Mouse (Mus musculus) CD4-positive, CD25-positive, alpha-beta regulatory T cell, adult 9 weeks (primary cell): ENCODE data around the gene Mrps26. TPM values are rescaled to one million over a fixed set of nuclear protein-coding genes. Genes with fewer than 3 reads are reported as not detected.

ENCODE experiments used
- polyA plus RNA-seq: library from polyadenylated mRNA; unstranded; fragments of 100-300 nt; shearing (Covaris generic); gene quantifications from one replicate; pipeline ENCODE4 v1.2.1, GENCODE M21; 2017

Mrps26 gene
- polyA plus RNA-seq, result 39.1 TPM

DNA sequence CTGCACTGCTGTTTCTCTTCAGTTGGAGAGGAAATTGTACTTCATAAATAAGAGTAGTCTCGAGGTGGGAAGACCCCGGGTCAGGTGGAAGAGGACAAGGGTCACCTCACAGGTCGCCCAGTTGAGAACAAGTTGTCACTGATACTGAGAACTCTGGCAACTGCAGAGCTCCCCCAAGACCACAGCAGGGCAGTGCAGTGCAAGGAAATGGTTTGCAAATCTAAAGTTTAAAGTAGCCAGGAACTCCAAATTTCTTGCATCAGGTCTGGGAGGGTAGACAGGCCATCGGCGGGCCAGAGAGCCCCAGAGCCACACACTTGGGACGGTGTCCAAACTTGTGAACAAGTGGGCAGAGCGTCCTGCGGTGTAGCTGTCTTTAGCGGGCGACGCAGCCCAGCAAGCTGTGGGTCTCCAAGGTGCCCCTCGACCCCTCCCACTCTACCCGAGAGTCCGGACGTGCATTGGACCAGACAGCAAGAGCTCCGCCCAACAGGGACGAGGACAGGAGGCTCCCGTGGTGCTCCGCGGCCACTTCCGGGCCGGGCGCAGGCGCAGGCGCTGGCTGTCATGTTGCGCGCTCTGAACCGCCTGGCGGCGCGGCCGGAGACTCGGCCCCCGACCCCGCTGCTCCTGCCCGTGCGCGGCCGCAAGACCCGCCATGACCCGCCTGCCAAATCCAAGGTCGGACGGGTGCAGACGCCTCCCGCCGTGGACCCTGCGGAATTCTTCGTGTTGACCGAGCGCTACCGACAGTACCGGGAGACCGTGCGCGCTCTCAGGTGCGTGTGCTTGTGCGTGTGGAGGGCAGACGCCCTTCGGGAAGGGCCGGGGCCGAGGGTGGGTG is at the start of gene Mrps26:
TSS of gene Mrps26 (plus strand) at position 531 of the 844 bp plus-strand sequence.

DNA sequence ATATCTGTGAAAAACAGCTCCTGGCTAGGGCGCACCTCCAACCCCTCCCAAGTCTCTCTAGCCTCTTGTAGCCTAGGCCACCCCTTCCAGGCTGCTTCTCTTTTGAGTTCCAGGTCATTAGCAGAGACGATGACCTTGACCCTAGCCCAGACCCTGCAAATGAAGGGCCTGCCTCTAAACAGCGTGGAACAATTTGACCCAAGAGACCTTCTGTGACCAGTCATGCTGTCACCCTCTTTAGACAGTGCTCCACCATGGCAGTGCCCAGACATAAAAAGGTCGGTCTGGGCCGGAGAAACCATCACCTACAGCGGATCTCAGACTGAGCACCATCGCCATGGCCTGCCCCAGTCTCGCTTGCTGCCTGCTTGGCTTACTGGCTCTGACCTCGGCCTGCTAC is 12.3 kb downstream of the Mrps26 start, which contains the start of gene Oxt:
TSS of gene Oxt (plus strand) at position 301 of the 400 bp plus-strand sequence.

DNA sequence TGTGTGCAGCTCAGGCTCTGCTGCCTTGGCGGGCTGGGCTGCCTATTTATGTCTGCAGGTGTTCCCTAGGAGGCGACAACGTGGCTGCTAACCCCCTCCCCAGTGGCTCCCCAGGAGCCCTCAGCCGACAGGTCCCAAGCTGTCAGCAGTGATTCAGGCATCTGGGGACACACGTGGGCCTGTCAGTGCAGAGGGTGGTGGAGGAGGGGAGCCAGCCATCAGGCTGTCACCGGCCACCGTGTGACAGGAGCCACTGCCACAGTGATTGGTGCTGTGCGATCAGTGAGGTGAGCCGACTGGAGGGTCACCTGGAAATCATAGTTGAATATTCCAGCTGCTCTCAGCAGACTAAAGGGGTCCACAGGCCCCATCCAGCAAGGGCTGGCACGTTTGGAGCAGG is 19.0 kb downstream of the Mrps26 start, which contains the start of gene Avp:
TSS of gene Avp (minus strand) at position 3 of the 400 bp plus-strand sequence.

Other genes starting within 250 kb of the Mrps26 start
- gene Cpxm1, start 166.2 kb upstream of the Mrps26 start, polyA plus RNA-seq, result 0.29 TPM
- not detected for gene Gm28372, start 158.5 kb upstream of the Mrps26 start, polyA plus RNA-seq
- gene 1700020A23Rik, start 158.5 kb upstream of the Mrps26 start, polyA plus RNA-seq, result not detected
- gene Tmem239, start 157.3 kb upstream of the Mrps26 start, polyA plus RNA-seq, result not detected
- 314 TPM for gene Vps16, start 139.4 kb upstream of the Mrps26 start, polyA plus RNA-seq
- 20.1 TPM for gene Pced1a, start 139.0 kb upstream of the Mrps26 start, polyA plus RNA-seq
- 42.0 TPM for gene Ptpra, start 113.5 kb upstream of the Mrps26 start, polyA plus RNA-seq
- gene Oxt, start 12.4 kb downstream of the Mrps26 start, polyA plus RNA-seq, result not detected
- not detected for gene Avp, start 18.8 kb downstream of the Mrps26 start, polyA plus RNA-seq
- gene Fastkd5, start 66.3 kb downstream of the Mrps26 start, polyA plus RNA-seq, result 19.9 TPM
- 16.3 TPM for gene Ubox5, start 66.3 kb downstream of the Mrps26 start, polyA plus RNA-seq
- gene Lzts3, start 79.1 kb downstream of the Mrps26 start, polyA plus RNA-seq, result 0.38 TPM
- gene Ddrgk1, start 100.9 kb downstream of the Mrps26 start, polyA plus RNA-seq, result 185 TPM
- 56.4 TPM for gene Itpa, start 103.9 kb downstream of the Mrps26 start, polyA plus RNA-seq
- 0.35 TPM for gene Slc4a11, start 133.8 kb downstream of the Mrps26 start, polyA plus RNA-seq